Mouse (Mus musculus) 3T3-L1 (cell line): ENCODE measurements at regions not wholly inside any gene's neighbourhood (a gene's known extent, or its start where the extent isn't known, plus 50 kb on each side); places are given as distances from the start of the nearest gene placed in this dataset.

Experiments
- DNase-seq: peaks from one replicate; pipeline ENCODE4 v3.0.0-alpha.2; 2015; ENCODE audit warnings: low read depth, low spot score

DNA sequence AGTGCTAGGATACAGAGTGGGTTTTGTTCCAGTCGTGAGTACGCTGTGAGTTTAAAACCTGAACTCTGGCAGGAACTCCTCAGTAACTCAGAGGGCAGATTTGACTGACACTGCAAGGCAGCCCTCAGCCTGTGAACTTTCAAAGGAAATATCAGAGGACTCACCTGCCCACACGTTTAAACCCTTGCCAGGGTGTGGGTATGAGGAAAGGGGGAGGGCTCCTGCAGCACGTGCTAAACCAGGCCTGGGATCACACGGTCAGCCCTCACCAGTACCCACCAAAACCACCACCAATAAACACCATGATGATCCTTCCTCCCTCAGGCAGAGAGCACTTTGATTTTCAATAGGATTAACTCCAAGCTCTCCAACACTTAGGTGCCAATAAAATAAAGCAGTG is 192.8 kb upstream of the Runx1 start:
- no peak for DNase-seq

DNA sequence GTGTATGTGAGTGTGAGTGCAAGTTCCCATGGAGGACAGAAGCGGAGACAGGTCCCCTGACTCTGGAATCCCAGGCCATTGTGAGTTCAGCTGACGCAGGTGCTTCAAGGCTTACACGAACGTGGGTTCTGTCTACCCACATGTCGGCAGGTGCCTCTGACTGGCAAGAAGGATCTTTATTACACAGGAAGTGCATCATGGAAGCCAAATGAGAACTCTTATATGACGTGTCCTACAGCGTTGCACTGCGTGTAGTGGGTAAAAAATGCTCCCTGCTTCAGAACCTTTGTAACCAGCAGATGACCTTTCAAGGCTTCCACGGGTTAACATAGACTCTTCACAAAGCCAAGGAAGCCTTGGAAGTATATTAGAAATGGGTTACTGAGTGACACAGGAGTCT is 191.1 kb upstream of the Runx1 start:
- DNase-seq: no peak

- DNase-seq: no peak
These were observed 189.7 kb upstream of the Runx1 start for GRCm38 (mm10) chr16:93015636-93016035.

GRCm38 (mm10) chr16:93014991-93015390 is 189.0 kb upstream of the Runx1 start:
- DNase-seq: no peak

GRCm38 (mm10) chr16:93013881-93014280 is 187.9 kb upstream of the Runx1 start:
- no peak for DNase-seq

DNA sequence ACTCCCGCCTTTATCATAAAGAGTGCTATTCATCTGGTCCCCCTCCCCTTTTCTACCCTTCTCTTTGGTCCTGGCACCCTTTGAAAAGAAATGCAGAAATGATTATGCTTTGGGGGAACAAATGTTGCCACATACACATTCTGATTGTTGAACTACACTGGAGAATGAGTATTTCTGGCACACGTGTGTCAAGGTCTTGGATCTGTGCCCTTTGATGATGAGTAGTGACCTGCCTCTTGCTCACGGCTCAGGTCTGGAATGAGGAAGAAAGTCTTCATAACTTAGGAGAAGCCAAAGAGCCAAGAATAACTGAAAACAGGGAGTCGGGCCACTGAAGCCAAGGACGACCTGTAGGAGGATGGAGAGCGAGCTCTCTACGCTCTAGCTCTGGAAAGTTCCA is 187.3 kb upstream of the Runx1 start:
- peak; percentile 20 for DNase-seq

DNA sequence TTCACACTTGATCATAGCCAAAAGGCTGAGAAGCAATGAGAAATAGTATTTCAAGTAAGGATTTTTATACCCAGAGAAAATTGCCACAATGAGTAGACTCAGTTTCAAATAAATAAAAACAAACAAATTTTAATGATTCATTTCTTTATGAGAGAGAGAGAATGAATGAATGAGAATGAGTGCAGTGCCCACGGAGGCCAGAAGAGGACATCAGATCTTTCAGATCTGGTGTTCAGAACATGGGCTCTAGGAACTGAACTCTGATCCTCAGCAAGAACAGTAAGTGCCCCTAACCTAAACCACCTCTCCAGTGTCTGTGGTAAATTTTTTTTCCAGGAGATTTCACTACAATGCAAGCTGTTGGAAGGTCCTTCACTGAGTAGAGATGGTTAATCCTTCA is 185.5 kb upstream of the Runx1 start:
- DNase-seq: no peak

DNA sequence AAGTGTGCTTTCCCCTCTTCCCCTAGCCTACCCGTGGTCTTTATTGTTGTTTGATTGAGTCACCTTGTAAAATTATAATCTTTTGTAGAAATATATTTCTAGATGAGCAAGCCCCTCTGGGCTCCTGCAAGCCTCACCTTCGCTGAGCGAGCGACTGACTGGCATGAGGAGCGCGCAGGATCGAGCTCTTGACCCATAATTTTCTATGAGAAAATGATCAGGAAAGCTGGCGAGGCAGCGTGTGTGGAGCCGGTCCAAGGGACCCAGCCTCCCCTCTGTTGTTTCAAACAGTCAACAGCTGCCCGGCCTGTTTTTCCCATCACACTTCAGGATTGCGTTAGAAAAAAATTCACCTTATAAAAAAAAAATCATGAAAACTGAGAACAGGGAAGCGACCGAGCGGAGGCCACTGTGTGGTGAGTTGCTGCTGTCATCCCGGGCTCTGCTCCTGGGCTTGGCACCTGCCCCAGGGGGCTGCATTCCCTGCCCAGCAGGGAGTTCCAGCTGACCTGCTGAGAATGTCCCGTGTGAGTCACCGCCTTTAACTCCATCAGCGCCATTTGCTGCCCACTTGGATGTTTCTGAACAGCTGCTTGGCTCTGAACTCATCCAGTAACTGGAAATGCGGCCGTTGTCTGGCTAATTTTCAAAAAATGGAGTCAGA is 180.5 kb upstream of the Runx1 start:
- DNase-seq: peak; percentile 86

DNA sequence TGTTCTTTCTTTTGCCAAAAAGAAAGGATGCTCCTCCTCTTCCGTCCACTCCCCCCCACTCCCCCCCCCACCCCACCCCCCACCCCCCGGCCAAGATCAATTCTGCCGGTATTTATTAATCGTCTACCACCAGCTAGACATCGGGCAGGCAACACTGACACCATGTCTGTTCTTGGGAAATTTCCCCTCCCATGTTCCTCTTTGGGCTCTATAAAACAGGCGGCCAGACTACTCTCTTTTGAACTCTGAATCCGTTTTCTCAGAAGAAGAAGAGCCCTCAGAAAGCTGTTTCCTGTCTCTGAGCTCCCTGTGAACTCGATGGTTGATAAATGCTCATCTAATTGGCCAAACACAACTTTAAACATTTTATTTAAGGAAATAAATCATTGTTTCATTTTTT is 179.5 kb upstream of the Runx1 start:
- no peak for DNase-seq

DNA sequence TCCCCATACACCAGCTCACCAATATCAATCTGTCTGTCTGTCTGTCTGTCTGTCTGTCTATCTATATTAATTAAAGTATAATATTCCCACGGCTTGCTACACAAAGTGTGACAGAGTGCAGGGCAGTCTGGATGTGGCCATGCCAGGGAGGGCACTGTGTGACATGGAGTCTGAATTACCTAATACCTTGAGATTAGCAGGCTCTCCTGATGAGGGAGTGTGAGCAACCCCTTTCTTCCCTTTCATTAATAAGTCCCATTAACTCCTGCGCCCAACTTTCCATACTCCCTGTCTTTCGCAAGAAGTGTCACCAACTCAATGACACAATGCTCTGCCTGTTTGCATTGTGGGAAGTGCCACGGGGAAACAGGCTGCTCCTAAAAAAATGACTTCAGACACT is 177.9 kb upstream of the Runx1 start:
- DNase-seq: no peak

- peak; percentile 61 for DNase-seq
These were observed 172.7 kb upstream of the Runx1 start for GRCm38 (mm10) chr16:92998689-92999088.

DNA sequence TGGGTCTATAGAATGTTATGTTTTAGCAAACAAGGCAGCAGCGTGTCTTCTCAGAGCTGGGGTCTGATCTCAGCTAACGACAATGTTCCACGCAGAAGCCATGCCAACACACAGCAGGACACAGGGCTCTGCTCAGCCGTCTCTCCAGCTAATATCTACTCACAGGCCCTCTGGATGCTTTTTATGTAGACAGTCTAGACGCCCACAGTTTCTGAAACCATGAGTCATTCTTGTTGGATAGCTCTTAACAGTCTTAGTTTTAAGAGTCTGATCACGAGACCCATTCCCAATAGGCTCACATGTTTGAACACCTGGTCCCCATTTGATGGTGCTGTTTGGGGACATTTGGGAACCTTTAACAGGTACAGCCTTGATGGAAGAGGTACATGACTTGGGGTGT is 171.7 kb upstream of the Runx1 start:
- DNase-seq: peak; percentile 87

DNA sequence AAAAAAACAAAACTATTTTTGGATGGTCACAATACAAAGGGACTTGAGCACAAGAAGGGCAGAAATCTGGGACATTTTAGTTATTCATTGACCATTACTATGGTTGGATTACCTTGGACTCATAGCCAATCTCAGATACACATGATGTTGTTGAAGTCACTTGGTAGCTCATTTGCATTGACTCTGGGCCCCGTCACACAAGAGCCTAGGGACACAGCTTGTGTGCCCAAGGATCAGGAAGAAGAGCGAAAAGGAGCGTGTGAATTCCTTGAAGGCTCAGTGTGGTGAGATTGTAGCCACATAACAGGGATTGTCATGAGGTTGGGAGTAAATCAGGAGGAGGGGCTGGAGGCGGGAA is 170.0 kb upstream of the Runx1 start:
- no peak for DNase-seq

DNA sequence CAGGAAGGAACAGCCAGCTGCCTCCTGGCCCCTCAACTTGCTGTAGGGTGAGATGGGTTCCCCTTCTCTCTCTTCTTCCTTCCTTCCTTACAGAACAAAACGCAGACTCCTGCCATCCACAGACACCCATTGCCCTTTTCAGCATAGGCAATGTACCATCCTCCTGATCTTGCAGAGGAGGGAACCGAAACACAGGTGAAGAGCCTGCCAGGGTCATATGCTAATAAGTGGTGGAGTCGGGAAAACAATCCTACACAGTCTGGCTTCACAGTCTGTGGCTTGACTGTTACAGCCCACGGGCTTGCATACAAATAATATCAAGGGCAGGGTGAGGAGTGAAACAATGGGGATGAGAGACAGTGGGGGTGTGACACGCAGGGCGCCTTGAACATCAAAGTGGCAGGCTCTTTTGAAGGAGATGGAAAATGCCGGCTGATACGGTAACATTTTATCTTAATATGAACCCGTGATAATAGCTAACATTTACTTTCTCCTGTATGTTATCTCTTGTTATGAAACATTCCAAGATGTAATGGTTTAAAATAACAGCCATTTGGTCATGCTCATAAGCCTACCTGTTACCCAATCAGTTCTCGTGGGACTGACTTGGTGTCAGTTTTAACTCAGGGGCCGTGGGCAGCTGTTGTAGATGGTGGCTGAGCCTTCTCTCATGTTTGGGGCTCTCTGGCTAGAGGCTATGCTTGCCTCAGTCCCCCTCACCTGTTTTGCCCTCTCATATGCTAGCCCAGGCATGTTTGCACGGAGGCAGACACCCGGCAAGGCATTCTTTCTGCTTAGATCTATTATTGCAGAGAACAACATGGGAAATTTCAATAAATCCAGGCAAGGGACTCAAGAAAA is 169.4 kb upstream of the Runx1 start:
- no peak for DNase-seq

DNA sequence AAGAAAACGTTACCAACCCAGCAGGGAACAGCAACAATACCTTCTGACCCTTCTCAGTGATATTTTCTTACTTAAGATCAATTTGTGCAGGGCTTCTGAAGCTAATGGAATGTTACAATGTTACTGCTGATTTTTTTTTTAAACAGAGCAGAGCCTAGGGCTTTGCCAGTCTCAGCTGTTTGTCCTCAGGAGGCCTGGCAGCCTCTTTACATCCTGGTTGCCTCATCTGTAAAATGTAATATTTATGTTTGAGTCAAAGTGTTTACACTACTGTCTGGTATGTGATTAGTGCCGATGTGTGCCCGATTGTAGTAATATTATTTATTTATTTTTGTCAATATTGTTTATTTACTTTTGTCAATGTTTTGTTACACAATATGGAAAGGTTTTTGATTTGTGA is 166.9 kb upstream of the Runx1 start:
- DNase-seq: no peak

DNA sequence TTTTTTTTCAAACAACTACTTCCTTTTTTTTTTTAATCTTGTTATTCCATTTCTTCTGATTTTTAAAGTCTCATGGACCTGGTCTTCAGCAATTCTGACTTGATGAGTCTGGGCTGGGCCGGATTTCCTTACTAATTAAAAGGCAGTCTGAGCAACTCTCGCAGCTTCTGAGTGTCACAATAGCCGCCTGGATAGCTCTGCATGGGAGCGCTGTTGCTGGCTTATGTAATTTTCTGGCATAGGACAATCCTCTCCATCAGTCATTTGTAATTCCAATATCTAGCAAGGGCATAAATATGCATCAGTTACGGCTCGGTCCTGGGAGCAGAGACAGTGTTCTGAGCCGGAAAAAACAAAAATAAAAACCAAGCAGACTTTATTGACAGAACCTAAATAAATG is 165.5 kb upstream of the Runx1 start:
- DNase-seq: no peak

DNA sequence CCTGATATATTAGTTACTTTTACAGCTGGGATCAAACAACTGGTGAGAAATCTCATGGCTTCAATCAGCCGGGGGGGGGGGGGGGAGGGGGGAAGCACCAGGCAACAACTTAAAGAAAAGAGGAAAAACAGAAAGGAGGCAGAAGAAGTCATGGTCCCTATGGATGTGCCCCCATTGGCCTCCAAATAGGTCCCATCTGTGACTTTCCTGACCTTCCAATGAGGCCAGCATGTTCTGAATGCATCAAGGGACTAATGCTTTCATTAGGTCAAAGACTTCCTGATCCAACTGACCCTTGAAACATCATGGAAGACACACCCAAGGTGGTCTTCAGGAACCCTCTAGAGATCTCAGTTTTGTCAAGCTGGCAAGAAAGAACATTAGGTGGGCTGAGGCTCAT is 162.5 kb upstream of the Runx1 start:
- DNase-seq: no peak

- DNase-seq: peak; percentile 24
These were observed 162.1 kb upstream of the Runx1 start for GRCm38 (mm10) chr16:92988000-92988399.

DNA sequence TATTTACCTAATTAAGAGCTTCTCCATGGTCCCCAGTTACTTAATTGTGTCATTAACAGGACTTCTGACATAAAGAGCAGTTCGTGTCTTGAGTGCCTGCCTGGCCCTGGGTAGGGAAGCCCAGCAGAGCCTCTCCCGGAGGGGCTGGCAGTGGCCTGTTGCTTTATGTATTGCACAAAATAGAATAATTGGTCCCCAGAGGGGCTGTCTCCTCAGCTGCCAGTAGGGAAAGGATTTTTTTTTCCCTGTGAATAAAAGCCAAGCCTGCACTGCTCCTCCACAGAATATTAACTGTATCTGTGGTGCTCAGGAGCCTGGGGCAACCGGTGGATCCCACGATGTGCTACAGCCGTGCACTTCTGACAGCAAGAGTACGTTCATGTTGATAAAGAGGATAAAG is 159.8 kb upstream of the Runx1 start:
- DNase-seq: peak; percentile 24

DNA sequence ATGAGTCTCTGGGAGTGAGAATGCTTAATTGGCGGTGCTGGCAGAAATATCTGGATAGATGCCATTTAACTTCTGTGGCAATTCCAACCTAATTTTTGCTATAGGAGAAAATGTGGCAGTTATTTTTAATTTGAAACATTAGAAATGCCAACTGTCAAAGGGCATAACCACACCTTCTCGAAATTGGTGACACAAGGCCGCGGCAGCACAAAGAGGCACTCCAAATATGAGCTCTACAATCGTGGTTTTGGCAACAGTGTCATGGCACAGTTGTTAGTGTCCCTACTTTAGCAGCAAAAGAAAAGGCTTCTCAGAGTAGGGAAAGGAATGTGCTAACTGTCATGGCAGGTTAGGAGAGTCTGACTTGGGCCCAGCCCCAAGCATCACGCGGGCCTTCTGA is 157.0 kb upstream of the Runx1 start:
- DNase-seq: no peak

- DNase-seq: peak; percentile 50
These were observed 153.8 kb upstream of the Runx1 start for GRCm38 (mm10) chr16:92979620-92980330.

- no peak for DNase-seq
These were observed 150.1 kb upstream of the Runx1 start for GRCm38 (mm10) chr16:92976097-92976496.

- no peak for DNase-seq
These were observed 149.1 kb upstream of the Runx1 start for GRCm38 (mm10) chr16:92975090-92975489.
